Mouse (Mus musculus): ENCODE results near the gene Siah2. TPM values are rescaled to one million over a fixed set of nuclear protein-coding genes. Genes with fewer than 3 reads are reported as not detected.

The Siah2 gene
- polyA plus RNA-seq, 1 experiment from 2014 or later: 7.4 TPM

DNA sequence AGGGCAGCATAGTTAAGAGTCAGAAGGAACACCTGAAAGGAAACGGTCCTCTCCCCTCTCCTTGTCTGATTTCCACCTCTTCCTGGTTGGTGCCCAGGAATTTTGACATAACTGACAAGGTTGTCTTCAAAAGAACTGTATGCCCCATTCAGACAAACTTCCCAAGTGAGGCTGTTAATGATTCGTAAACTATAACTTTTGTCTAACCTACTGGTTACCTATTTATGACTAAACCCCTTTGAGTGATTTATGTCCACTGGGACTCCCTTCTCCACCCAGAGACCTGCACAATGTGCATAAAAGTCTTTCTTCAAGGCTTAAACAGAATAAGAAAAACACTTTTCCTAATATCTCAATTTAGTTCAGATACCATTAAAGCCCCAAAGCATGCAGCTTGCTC, 45.0 kb downstream of the Siah2 start:
- no peak overlapping the region for H3K9ac ChIP-seq
- no peaks in the 10 kb centered on the region for H3K27me3 ChIP-seq (ENCODE audit: insufficient read depth, low read length)
- WGBS: 70% methylated on average over 2 of the region's 2 CpGs
- no peak overlapping the region for H3K27ac ChIP-seq (ENCODE audit: low read depth)
- H3K4me2 ChIP-seq: no peak overlapping the region
- no peaks in the 10 kb centered on the region for H3K4me1 ChIP-seq (ENCODE audit: insufficient read depth)
- H3K4me3 ChIP-seq (ENCODE audit: low read depth, low read length): no peak overlapping the region
- ATAC-seq (ENCODE audit: insufficient read depth) (no peak), DNase-seq (no peak)
- no peaks in the 10 kb centered on the region for H3K9me3 ChIP-seq (ENCODE audit: low read depth, low read length)
- H3K36me3 ChIP-seq (ENCODE audit: insufficient read depth): no peaks in the 10 kb centered on the region
- no peak for TF ChIP-seq CTCF (IDR thresholded peaks at IDR 0.05; ENCODE audit: low read depth)

DNA sequence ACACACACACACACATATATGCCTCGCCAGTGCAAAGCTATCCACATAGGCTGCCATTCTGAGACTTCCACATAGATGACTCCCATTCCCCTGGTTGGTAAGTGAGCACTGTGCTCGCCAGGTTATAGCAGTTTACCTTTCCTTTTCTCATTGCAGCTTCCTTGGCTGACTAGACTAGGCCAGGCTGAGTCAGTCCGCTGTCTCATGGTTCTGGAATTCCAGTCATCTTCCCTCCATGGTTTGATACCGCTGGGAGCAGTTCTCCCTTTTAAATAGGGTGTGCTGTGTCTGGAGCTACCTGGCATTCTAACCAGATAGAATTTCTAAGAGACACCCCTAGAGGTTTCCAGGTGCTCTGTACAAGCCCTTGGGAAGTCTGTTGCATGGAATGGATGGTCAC, 46.0 kb downstream of the Siah2 start:
- Histone ChIP-seq H3K9ac (no peak overlapping the region), H3K9me3 (ENCODE audit: low read depth, low read length) (no peaks in the 10 kb centered on the region), H3K27ac (ENCODE audit: low read depth) (no peak overlapping the region), H3K4me1 (ENCODE audit: insufficient read depth) (no peaks in the 10 kb centered on the region), H3K27me3 (ENCODE audit: insufficient read depth, low read length) (no peaks in the 10 kb centered on the region), H3K4me3 (ENCODE audit: low read depth, low read length) (no peak overlapping the region), H3K4me2 (no peak overlapping the region), H3K36me3 (ENCODE audit: insufficient read depth) (no peaks in the 10 kb centered on the region)
- ATAC-seq (ENCODE audit: insufficient read depth) (no peak), DNase-seq (no peak)
- no peak for TF ChIP-seq CTCF (IDR thresholded peaks at IDR 0.05; ENCODE audit: low read depth)
- 71% methylated on average over 4 of the region's 4 CpGs for WGBS

GRCm38 (mm10) chr3:58636406-58637295, 55.5 kb downstream of the Siah2 start, which contains the start of gene Erich6:
Gene Erich6 (minus strand): TSS chr3:58637207.
- under 1% methylated on average over 34 of the region's 34 CpGs for WGBS
- peak within 1 kb of the TSS; percentile 43 for H3K4me3 ChIP-seq (ENCODE audit: low read depth, low read length)
- no peak within 1 kb of the TSS for H3K27ac ChIP-seq (ENCODE audit: low read depth)
- H3K9ac ChIP-seq: peak within 1 kb of the TSS; percentile 36
- TF ChIP-seq CTCF (IDR thresholded peaks at IDR 0.05; ENCODE audit: low read depth): no peak
- no peaks in the 10 kb centered on the region for H3K36me3 ChIP-seq (ENCODE audit: insufficient read depth)
- H3K27me3 ChIP-seq (ENCODE audit: insufficient read depth, low read length): no peaks in the 10 kb centered on the region
- peak within 1 kb of the TSS; percentile 81 for H3K4me2 ChIP-seq
- no peaks in the 10 kb centered on the region for H3K4me1 ChIP-seq (ENCODE audit: insufficient read depth)
- peak; percentile 88 for ATAC-seq (ENCODE audit: insufficient read depth)
- peak; percentile 67 for DNase-seq
- H3K9me3 ChIP-seq (ENCODE audit: low read depth, low read length): no peaks in the 10 kb centered on the region

DNA sequence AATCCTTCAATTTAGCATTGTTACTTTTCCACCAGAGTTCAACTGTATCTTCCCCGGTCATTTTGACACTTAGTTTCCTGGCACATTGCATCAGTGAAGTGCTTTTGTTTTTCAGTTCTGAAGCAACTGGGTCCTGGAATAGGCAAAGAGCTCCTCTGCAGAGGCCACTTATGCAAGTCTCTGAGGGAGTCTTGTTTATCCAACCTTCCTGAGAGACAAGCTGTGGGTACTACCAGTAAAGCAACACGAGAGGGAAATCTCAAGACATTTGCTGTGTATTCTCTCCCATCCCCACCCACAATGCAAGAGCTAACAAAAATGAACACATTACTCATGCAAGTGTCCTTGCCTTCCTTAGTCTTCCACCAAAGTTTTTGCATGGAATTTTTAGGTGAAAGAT, 60.5 kb downstream of the Siah2 start:
- Histone ChIP-seq H3K36me3 (ENCODE audit: insufficient read depth) (no peaks in the 10 kb centered on the region), H3K4me3 (ENCODE audit: low read depth, low read length) (no peak overlapping the region), H3K27me3 (ENCODE audit: insufficient read depth, low read length) (no peaks in the 10 kb centered on the region), H3K9me3 (ENCODE audit: low read depth, low read length) (no peaks in the 10 kb centered on the region), H3K9ac (no peak overlapping the region), H3K4me1 (ENCODE audit: insufficient read depth) (no peaks in the 10 kb centered on the region), H3K27ac (ENCODE audit: low read depth) (no peak overlapping the region), H3K4me2 (no peak overlapping the region)
- TF ChIP-seq CTCF (IDR thresholded peaks at IDR 0.05; ENCODE audit: low read depth): no peak
- ATAC-seq (ENCODE audit: insufficient read depth): no peak
- no peak for DNase-seq
- WGBS: 68% methylated on average over 2 of the region's 2 CpGs

GRCm38 (mm10) chr3:58624981-58625380, 67.2 kb downstream of the Siah2 start:
- H3K4me3 ChIP-seq (ENCODE audit: low read depth, low read length): no peak overlapping the region
- DNase-seq (no peak), ATAC-seq (ENCODE audit: insufficient read depth) (no peak)
- no peak overlapping the region for H3K4me2 ChIP-seq
- TF ChIP-seq CTCF (IDR thresholded peaks at IDR 0.05; ENCODE audit: low read depth): no peak
- 75% methylated on average over 4 of the region's 4 CpGs for WGBS
- no peaks in the 10 kb centered on the region for H3K27me3 ChIP-seq (ENCODE audit: insufficient read depth, low read length)
- no peak overlapping the region for H3K9ac ChIP-seq
- H3K27ac ChIP-seq (ENCODE audit: low read depth): no peak overlapping the region
- H3K9me3 ChIP-seq (ENCODE audit: low read depth, low read length): no peaks in the 10 kb centered on the region
- no peaks in the 10 kb centered on the region for H3K36me3 ChIP-seq (ENCODE audit: insufficient read depth)
- H3K4me1 ChIP-seq (ENCODE audit: insufficient read depth): no peaks in the 10 kb centered on the region

Other genes starting within 250 kb of the Siah2 start
- 61.4 and 62.1 TPM in 2 replicates for gene Eif2a, start 166.6 kb downstream of the Siah2 start, polyA plus RNA-seq (2014; fragmentation: Nextera tagmentation; extraction: Ambion mirVana)
- 131 and 147 TPM in 2 replicates for gene Serp1, start 166.5 kb downstream of the Siah2 start, polyA plus RNA-seq (2014; fragmentation: Nextera tagmentation; extraction: Ambion mirVana)
- 21.8 and 23.8 TPM in 2 replicates for gene Selenot, start 115.8 kb downstream of the Siah2 start, polyA plus RNA-seq (2014; fragmentation: Nextera tagmentation; extraction: Ambion mirVana)
- not detected in 2 replicates for gene Erich6, start 55.2 kb downstream of the Siah2 start, polyA plus RNA-seq (2014; fragmentation: Nextera tagmentation; extraction: Ambion mirVana)
- not detected in 2 replicates for gene Mindy4b-ps, start 129.9 kb upstream of the Siah2 start, polyA plus RNA-seq (2014; fragmentation: Nextera tagmentation; extraction: Ambion mirVana)
- gene Clrn1, start 192.9 kb upstream of the Siah2 start, polyA plus RNA-seq (2014; fragmentation: Nextera tagmentation; extraction: Ambion mirVana): 0.08 TPM in 2 replicates